In genomic region chr2:131094823-131095222, GRCm38 (mm10) we compare ENCODE assay signal across 1 mouse cellular context.
TF ChIP-seq lines count a peak whose summit lies in the region.

No protein-coding gene starts in this region.

TF ChIP-seq in C2C12, 6 proteins besides CTCF, POLR2A, EP300 and RAD21 (continued from another document):
- TF ChIP-seq USF1 (IDR thresholded peaks at IDR 0.05; ENCODE audit: low read depth) (no peak), MAX (IDR thresholded peaks at IDR 0.05) (no peak), CEBPB (IDR thresholded peaks at IDR 0.05; ENCODE audit: low read depth) (no peak), FOSL1 (IDR thresholded peaks at IDR 0.05; ENCODE audit: insufficient read depth, low read length, poor library complexity, severe bottlenecking) (no peak)
